Mouse (Mus musculus): ENCODE results near the gene Plekhg1. TPM values are rescaled to one million over a fixed set of nuclear protein-coding genes. Genes with fewer than 3 reads are reported as not detected.

Plekhg1 gene
- polyA plus RNA-seq, 1 experiment = 13.0 TPM

DNA sequence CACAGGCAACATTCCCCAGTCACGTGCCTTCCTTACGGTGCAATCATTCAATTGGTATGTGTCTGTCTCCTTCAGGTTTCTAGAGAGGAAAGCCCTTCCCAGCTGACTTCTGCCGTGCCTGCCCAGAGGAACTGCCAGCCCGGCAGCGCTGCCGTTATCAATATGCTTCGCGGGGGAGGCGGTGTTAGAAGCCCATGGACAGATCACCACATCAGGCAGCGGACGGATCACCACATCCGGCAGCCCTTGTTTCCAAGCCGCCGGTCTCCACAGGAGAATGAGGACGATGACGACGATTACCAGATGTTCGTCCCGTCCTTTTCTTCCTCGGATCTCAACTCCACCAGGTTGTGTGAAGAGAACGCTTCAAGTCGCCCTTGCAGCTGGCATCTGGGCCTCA lies 216.3 kb downstream of the Plekhg1 start:
- no peak for DNase-seq (ENCODE audit: low read depth)

DNA sequence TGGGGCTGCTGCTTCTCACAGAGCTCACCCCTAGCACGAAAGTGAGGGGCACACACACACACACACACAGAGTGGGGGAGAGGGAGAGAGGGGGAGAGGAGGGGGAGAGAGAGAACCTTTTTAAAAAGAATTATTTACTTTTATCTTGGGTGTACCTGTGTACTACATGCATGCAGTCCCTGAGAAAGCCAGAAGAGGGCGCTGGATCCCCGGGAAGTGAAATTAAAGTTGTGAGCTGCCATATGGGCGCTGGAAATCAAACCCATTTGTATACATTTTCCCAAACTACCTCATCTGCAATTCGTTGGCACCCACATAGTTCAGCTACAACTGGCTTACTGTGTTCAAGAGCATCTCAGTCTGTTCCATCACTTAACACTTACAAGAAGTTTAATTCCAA lies 218.4 kb downstream of the Plekhg1 start:
- no peak for DNase-seq (ENCODE audit: low read depth)

DNA sequence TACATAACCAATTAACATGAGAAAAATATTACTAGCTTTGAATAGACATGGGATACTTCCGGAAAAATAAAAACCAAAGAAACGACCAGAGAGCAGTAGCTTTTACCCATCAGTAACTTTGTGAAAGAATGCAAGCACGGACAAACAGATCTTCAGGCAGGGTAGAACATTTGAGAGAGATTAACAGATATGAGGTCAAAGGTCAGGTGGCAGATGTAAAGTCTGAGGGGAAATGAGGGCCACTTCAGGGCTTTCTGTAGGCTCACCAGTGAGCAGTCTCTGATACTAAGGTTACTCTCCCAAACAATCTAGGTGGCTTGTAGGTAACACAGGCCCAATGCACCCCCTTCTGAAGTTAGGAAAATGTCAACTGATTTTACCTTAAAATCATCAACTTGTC lies 228.9 kb downstream of the Plekhg1 start:
- no peak for DNase-seq (ENCODE audit: low read depth)

DNA sequence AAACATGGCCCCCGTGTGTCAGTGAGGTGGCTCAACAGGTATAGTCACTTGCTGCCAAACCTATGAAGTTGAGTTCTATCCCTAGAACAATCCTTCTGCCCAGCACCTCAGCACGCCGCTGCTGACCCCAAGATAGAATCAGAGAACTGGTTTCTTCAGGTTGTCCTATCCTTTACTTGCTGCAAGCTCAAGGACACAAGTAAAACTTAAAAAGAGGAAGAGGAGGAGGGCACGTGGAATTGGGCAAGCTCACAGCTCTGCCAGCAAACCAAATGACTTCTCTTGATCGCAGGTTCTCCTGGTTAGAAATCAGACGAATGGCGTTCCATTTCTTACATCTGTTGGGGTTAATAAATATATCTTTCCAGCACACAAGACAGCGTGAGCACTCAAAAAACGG lies 232.1 kb downstream of the Plekhg1 start:
- no peak for DNase-seq (ENCODE audit: low read depth)

DNA sequence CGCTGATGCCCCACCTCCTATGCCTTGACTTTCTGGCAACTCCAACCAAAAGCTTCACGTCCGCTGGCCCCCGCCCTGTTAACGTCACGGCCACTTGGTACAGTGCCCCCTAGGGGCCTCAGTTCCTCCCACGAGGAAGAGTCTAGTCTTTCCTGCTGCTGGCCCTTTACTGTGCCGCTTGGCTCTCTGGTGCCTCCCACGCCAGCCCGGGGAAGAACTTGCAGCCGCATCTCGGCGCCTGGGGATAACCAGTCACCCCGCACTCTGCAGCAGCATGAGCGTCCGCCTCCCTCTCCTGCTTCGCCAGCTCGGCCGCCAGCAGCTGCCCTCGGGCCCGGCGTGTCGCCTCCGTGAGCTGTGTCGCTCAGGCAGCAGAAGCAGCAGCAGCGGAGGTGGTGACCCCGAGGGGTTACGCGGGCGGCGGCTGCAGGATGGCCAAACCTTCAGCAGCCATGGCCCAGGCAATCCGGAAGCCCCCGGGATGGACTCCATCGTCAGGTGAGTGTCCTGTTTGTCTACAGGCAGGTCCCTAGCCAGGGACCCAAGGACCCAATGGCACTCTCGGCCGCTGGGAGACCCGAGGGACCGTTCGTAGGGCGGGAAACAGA lies 232.9 kb downstream of the Plekhg1 start, which contains the start of gene Mthfd1l:
Gene Mthfd1l, plus strand, starts transcription at position 138 of the 608 bp plus-strand sequence.
- DNase-seq (ENCODE audit: low read depth) = no peak

DNA sequence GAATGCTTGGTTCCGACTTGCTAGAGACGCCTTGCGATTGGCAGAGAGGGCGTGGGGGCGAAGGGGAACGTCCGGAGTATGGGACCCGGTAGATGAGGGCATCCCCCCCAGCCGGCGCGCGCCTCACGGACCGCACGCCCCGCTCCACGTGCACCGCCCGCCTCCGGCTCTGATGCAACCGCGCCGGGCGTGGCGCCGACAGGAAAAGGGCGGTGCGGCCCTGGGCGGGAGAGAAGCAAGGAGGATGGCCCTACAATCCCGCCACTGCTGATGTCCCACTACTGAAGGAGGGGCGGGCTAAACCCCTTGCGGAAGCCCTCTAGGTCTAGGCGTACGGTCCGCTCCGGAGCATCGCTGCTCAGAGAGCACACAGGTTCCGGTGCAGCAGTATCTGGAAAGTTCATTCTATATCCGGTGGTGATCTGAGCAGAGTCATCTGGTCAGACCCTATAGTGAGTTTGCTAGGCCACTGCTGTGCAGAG lies 233.5 kb downstream of the Plekhg1 start:
- no peak for DNase-seq (ENCODE audit: low read depth)

DNA sequence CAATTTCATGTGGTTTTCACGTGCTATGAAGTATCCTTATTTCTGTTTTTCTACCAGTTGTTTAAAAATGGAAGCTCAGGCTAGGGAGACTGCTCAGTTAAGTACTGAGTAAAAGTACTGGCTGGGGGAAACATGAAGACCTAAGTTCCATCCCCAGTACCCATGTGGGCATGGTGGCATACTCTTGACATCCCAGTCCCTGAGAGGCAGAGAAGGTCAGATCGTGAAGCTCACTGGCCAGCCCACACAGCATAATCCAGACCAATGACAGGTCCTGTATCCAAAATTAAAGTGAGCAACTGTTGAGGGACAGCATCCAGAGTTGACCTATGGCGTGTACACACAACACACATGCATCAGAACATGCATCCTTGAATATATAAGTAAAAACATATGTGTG lies 234.2 kb downstream of the Plekhg1 start:
- DNase-seq (ENCODE audit: low read depth) = no peak

DNA sequence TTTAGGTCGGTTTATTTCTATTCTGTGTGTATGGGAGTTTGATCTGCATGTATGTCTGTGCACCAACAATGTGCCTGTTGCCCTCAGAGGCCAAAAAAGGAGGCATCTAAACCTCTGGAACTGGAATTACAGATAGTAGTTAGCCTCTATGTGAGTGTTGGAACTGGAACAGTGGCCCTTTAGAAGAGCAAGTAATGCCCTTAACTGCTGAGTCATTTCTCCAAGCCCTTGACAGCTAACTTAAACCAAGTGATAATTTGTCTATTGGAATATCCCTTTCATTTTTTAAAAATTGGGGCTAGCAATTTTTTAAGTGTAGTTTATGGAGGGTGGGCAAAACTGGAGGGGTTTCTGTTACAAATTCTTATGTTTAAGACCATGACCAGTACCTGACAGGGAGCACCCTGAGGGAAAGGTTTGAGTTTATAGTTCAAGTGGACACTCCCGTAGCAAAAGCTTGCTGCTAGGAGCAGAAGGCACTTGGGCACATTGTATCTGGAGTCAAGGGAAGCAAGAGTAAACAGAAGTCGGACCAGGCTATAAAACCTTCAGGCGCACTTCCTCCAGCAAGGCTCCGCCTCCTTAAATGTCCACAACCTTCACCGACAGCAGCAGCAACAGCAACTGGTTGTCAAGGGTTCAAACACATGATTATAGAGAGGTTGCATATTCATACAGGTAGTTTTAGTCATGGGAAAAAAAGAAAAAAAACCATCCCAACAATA lies 235.9 kb downstream of the Plekhg1 start:
- no peak for DNase-seq (ENCODE audit: low read depth)

DNA sequence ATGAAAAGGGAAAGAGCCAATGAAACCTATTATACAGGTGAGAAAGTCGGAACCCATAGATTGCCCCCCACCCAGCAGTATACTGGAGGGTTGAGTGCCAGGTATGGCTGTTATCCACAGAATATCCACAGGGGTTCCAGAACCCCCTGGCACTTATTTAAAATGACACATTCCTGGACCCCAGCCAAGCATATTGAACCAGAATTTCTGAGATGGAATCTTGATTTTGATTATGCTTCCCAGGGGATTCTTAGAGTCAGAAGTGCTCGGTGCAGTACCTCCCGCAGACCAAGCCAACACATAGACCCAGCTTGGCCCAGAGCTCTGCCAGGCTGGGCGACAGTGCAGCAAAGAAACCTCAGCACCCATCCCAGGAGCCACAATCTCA lies 236.5 kb downstream of the Plekhg1 start:
- DNase-seq (ENCODE audit: low read depth) = no peak

DNA sequence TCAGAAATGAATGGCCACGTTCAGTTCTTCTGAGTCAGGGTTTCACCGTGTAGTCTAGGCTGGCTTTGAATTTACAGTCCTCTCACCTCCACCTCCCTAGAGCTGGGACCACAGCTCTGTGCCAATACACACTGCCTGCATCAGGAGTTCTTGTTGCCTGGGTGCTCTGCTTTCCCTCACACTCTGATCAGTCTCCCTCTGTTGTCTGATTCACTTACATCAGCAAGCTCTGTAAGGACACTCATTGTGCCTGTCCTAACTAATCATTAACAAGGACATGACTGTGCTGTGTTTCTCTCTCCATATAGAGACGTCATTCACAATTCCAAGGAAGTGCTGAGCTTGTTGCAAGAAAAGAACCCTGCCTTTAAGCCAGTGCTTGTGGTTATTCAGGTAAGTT lies 238.2 kb downstream of the Plekhg1 start:
- DNase-seq (ENCODE audit: low read depth) = no peak

DNA sequence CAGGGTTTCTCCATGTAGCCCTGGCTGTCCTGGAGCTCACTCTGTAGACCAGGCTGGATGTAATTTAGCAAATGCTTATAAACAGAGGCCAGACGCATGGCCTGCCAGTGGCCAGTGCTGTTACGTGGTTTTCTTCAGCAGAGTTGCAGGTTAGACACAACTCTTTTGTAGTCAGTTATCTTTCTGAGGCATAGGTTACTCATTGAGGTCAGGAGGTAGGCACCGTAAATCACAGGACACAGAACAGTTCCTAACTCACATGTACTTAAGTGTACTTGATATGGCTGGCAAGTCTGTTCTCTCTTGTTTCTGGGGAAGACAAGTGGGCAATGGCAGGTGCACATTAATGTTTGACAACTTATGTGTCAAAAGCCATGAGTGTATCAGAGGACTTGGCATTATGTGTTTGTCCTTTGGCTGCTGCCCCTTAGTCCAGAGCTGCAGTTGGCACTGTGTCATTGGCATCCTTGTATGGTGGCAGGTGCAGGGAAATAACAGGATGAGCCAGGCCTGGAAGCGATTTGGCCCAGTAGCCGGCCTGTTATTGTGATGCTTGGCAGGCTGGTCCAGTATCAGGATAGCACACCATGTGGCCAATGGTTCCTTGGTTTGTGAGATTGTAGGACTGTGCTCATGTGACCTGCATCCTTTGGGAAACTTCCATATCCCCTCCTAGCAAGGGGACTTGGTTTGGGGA lies 238.8 kb downstream of the Plekhg1 start:
- DNase-seq (ENCODE audit: low read depth) = no peak

DNA sequence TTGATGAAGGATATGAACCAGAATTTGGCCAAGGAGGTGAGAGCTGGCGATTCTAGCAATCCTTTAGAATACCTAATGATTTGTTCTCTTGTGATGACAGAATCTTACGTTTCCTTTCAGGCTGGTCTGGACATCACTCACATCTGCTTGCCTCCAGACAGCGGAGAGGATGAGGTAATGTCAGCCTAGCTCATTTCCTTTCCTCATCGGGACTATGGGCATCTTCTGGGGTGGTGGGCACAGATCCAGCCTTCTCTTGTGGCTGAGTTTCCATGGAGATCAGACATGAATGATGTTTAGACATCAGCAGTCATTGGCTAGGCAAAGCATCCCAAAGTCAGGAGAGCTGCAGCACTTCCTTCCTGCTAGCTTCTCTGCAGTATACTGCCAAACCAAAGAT lies 240.1 kb downstream of the Plekhg1 start:
- DNase-seq (ENCODE audit: low read depth) = no peak

DNA sequence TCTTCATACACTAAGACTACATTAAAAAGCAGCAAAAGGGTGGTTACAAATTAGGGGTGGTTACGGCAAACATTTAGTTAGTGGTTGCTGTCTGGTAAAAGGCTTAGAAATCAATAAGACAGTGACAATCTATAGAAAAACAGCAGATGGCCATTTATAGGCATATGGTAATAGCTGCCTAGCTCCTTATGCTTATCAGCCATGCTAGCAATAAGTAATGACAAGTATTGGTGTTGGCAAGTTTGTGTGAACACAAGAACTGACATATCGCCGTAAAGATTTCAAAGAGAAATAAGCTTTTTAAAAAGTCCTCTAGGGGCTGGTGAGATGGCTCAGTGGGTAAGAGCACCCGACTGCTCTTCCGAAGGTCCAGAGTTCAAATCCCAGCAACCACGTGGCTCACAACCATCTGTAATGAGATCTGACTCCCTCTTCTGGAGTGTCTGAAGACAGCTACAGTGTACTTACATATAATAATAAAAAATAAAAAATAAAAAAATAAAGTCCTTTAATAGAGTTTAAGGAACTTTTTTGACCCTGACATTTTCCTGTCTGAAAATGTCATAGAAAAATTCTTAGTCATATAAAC lies 250.2 kb downstream of the Plekhg1 start:
- DNase-seq (ENCODE audit: low read depth) = no peak

DNA sequence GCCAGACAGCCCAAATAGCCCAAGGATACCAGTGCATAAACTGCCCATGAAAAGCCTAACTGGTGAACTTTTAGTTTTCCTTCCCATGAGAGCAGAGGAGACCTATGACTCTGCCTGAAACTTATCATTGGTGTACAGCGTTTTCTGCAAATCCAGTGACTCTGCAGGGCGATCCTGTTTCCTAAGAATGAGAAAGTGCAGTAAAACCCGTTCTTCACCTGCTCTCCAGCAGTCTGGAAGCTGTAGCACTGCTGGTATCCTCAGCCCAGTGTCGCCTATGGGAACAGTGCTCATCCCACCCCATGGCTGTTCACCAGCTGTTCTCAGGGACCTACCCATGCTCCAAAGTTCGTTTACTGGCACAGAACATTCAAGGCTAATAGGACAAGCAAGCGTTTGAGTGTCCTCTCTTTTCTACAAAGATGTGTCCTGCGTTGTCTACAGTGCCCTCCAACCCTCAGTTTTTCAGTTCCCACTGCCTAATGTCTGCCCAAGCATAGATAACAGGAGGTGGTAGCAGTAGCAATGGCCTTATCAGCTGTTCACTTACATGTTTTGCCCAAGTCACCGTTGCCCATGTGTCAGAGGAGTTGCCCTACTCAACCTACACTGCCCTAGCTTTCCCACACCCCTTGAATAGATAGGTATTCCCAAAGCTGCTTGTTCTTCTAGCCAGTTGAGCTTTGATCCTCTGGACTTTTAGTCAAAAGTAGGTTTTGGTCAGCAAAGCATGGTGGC lies 253.4 kb downstream of the Plekhg1 start:
- no peak for DNase-seq (ENCODE audit: low read depth)

DNA sequence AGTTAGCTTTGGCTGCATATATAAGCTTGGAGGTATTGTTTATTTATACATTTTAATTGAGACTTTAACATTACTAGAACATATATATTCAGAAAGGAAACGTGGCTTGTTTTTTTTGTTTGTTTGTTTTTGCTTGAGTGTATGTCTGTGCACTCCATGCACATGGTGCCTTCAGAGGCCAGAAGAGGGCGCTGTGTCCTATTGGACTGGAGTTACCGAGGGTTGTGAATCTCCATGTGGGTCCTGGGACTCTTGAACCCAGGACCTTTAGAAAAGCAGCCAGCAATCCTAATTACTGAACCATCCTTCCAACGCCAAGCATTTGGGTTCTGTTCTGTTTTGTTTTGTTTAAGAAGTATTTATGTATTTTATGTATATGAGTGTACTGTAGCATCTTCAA lies 255.1 kb downstream of the Plekhg1 start:
- no peak for DNase-seq (ENCODE audit: low read depth)

DNA sequence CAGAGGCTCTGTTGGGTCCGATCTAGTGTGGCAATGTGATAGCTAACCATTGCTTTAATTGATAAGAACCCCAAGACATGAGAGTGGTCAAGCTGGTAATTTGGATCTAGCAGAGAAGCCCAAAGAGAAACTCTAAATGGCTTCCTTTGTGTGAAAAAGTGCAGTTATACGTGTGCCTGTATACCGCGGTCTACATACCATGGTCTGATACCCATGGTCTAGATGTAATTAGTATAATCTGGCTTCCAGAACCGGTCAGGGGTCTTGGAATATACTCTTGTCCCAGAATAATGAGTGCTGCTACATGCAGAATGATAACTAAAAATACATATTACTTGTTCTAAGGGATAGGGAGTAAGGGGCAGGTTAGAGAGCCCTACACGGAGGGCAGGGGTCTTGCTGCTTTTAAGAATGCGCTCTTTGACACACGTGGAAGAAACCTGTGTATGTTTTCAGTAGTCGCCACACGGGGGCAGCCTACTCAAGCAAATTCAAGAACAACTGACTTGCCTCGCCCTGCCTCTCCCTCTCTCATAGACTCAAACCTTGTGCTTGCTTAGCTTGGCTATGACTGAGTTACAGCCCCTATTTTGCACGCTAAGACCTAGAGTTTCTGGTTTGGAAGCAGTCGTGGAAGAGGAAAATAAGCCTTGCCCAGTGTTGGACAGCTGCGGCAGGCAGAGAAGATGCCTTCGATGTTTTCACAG lies 256.2 kb downstream of the Plekhg1 start:
- no peak for DNase-seq (ENCODE audit: low read depth)

DNA sequence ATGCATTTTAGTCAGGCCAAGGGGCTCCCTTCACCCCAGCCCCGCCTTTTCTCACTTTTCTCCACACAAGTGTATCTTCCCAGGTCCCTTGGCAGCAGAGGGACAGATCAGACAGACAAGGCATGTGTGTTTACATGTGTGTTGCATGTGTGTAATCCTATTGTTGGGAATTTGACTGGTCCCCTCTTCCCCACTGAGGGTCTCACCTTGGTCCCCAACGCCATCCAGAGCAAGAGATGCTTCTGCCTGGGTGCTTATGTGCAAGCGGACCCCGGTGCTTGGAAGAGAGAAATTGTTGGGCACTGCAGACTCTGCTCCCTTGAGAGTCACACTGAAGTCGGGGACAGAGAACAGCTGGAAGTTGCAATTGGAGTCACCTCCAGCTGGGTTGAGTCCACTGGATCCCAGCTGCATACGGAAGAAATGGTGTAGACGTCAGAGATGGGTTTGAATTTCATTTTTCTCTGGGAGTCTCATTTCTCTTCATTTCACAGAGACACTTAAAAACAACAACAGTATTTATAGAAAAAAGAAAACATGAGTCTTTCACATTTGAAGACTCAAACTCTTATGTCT lies 257.8 kb downstream of the Plekhg1 start:
- DNase-seq (ENCODE audit: low read depth) = no peak

DNA sequence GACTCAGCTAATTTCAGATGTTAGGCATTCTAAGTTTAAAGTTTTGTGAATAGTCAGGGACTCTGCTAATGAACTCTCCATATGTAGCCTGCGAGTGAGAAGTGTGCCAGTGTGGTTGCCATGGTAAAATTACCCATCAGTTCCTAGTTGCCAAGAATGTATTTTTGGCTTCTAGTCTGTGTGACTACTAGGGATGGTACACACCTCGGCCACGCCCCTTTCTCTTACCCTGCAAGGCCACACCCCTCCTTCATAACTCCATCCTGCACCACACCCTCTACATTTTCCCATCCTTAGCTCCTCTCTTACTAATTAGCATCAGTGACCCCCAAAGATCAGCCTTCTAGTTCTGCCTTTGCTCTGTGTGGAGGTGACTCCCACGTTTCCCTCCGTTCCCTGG lies 262.5 kb downstream of the Plekhg1 start:
- DNase-seq (ENCODE audit: low read depth) = no peak

DNA sequence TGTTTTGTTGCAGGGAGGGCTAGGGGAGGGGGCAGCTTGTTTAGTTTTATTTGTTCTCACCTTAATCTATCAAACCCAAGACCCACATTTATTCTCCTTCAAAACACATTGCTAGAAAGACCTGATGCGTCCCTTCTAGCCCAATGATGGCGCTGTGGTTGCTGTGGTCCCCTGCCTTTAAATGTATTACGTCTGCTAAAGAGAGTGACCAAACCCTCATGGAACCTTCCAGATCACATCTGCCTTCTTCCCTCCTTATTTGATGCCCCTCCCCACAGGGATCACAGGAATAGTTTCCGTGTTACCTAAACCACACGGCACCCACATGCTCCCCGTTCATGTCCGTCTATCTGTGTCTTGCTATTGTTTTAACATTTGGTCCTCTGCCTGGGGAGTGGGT lies 265.0 kb downstream of the Plekhg1 start:
- no peak for DNase-seq (ENCODE audit: low read depth)

DNA sequence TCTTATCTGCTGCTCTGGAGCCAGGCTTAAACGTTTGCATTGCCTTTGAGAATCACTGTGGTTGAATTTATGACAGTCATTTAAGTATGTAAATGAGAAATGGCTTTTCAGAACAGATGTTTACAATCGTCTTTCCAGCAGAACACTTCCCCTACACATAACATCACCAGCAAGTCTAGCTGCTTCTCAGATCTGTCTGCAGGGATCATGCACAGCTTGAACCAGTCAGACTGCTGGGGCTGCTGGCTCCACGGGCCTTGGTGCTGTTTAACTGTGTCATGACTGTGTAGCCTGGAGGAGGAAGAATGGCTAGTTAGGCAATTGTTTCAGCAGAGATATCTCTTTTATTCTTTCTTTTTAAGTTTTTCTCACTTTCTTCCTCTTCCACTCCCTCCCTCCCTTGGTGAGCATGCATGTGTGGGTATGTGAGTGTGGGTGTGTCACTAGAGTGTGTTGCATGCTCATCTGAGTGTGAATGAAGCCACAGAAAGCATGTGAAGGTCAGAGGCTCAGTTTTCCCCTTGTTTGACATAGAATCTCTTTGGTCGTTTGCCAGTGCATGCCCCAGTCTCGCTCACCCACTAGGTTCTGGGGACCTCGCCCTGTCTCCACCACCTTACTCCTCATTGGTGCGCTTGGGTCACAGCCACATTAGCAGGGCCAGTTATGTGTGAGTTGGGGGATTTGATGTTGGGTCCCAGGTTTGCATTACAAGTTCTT lies 266.3 kb downstream of the Plekhg1 start:
- no peak for DNase-seq (ENCODE audit: low read depth)
